8 mouse cellular contexts compared by ENCODE assay signal in genomic region chr3:79629416-79629730, GRCm38 (mm10). TPM values are rescaled to one million over a fixed set of nuclear protein-coding genes. Genes with fewer than 3 reads are reported as not detected.
DNase-seq lines count a peak whose midpoint lies in the region; ATAC-seq and TF ChIP-seq lines count a peak whose summit lies in the region.

TSS of gene Etfdh (minus strand) at chr3:79629500.

- H3K27me3 ChIP-seq in CH12.LX (replicated peaks), result no peaks in the 10 kb centered on the region
- no peaks in the 10 kb centered on the region for H3K27me3 ChIP-seq in embryonic facial prominence, embryonic 12.5 days
- H3K27me3 ChIP-seq in intestine, postnatal 0 days (replicated peaks; ENCODE audit: control insufficient read depth, insufficient read depth, low read length), result no peaks in the 10 kb centered on the region
- H3K27me3 ChIP-seq in small intestine, adult 2 months (ENCODE audit: control insufficient read depth, insufficient read depth, low read length), result no peaks in the 10 kb centered on the region

- H3K4me1 ChIP-seq in CH12.LX (ENCODE audit: control insufficient read depth in 1 of 2, insufficient read depth in 2 of 2), result peaks cover 0 to 5% of the 10 kb centered on the region in 2 experiments; a peak in 2 of 4 replicates
- no peaks in the 10 kb centered on the region for H3K4me1 ChIP-seq in bone marrow, adult 2 months (ENCODE audit: control insufficient read depth, insufficient read depth, low read length)
- H3K4me1 ChIP-seq in embryonic facial prominence, embryonic 12.5 days, result no peaks in the 10 kb centered on the region
- no peaks in the 10 kb centered on the region for H3K4me1 ChIP-seq in intestine, postnatal 0 days (replicated peaks; ENCODE audit: control insufficient read depth, insufficient read depth, low read length)
- H3K4me1 ChIP-seq in small intestine, adult 2 months (ENCODE audit: control insufficient read depth, insufficient read depth, insufficient read length, low read length), result peaks cover 3% of the 10 kb centered on the region

- ATAC-seq in embryonic facial prominence, embryonic 12.5 days (ENCODE audit: insufficient number of reproducible peaks, insufficient read depth, low FRiP score, low TSS enrichment), result peak; percentile 38
- ATAC-seq in intestine, postnatal 0 days, result peak; percentile 4; the same call in 1 of the 2 replicates

- in situ Hi-C loops in CH12.LX (cut with MboI; ENCODE audit: low pct_ligation_motif_present, low pct_unique_long_range_greater_than_20kb, low sequenced_read_pairs), result no loop called here

- no peak for TF ChIP-seq EP300 in CH12.LX (IDR thresholded peaks at IDR 0.05; ENCODE audit: low read length)

- H3K4me3 ChIP-seq in CH12.LX (replicated peaks in 1 of 3; ENCODE audit: low read depth in 2 of 3, low read length in 2 of 3, poor library complexity in 1 of 3), result peak within 1 kb of the TSS; percentile 61 to 96 (median 88)
- H3K4me3 ChIP-seq in bone marrow, adult 2 months (replicated peaks; ENCODE audit: control insufficient read depth, low read depth, low read length), result peak within 1 kb of the TSS; percentile 89
- H3K4me3 ChIP-seq in embryonic facial prominence, embryonic 12.5 days, result peak within 1 kb of the TSS; percentile 73
- H3K4me3 ChIP-seq in intestine, postnatal 0 days (ENCODE audit: low read depth, low read length), result peak within 1 kb of the TSS; percentile 70
- H3K4me3 ChIP-seq in small intestine, adult 2 months (ENCODE audit: low read depth, low read length), result peak within 1 kb of the TSS; percentile 76

- peak; percentile 58 for DNase-seq in CH12.LX (ENCODE audit: extremely low read depth)
- DNase-seq in heart, adult 11 months, result peak; percentile 98
- peak; percentile 97 for DNase-seq in left cerebral cortex, postnatal 4 days
- DNase-seq in mesoderm, embryonic 11.5 days (ENCODE audit: low read depth, low spot score), result peak; percentile 73

- peak within 1 kb of the TSS; percentile 72 for H3K4me2 ChIP-seq in CH12.LX (ENCODE audit: insufficient read depth, low read depth, poor library complexity, severe bottlenecking)
- H3K4me2 ChIP-seq in embryonic facial prominence, embryonic 12.5 days (replicated peaks), result peak within 1 kb of the TSS; percentile 87
- H3K4me2 ChIP-seq in intestine, postnatal 0 days (replicated peaks; ENCODE audit: low read depth), result peak within 1 kb of the TSS; percentile 71

- no peaks in the 10 kb centered on the region for H3K9me3 ChIP-seq in CH12.LX (replicated peaks; ENCODE audit: low read length)
- no peaks in the 10 kb centered on the region for H3K9me3 ChIP-seq in embryonic facial prominence, embryonic 12.5 days
- no peaks in the 10 kb centered on the region for H3K9me3 ChIP-seq in intestine, postnatal 0 days (ENCODE audit: control insufficient read depth)

- intact Hi-C loops in left cerebral cortex, postnatal 4 days (cut with DNase I), result no loop called here

- no peak for TF ChIP-seq RAD21 in CH12.LX (IDR thresholded peaks at IDR 0.05; ENCODE audit: low read depth, low read length)

- under 1% methylated on average over 11 of the region's 11 CpGs for WGBS in bone marrow, adult 2 months
- WGBS in embryonic facial prominence, embryonic 12.5 days, result 2% methylated on average over 11 of the region's 11 CpGs
- WGBS in intestine, postnatal 0 days, result 5% methylated on average over 11 of the region's 11 CpGs
- WGBS in small intestine, adult 2 months, result 0% methylated on average over 11 of the region's 11 CpGs

- peaks cover 5 to 22% of the 10 kb centered on the region in 2 experiments for H3K36me3 ChIP-seq in CH12.LX (replicated peaks in 1 of 2; ENCODE audit: control insufficient read depth in 1 of 2, insufficient read depth in 1 of 2, low read length in 1 of 2)
- H3K36me3 ChIP-seq in embryonic facial prominence, embryonic 12.5 days, result peaks cover 25% of the 10 kb centered on the region
- H3K36me3 ChIP-seq in intestine, postnatal 0 days (ENCODE audit: control insufficient read depth, insufficient read depth), result peaks cover 6% of the 10 kb centered on the region
- H3K36me3 ChIP-seq in small intestine, adult 2 months (ENCODE audit: control insufficient read depth, insufficient read depth, low read length), result no peaks in the 10 kb centered on the region

- dilution Hi-C loops in CH12.LX (cut with MboI; ENCODE audit: extremely low pct_ligation_motif_present, extremely low pct_unique_long_range_greater_than_20kb, low sequenced_read_pairs), result no loop called here

- H3K79me2 ChIP-seq in CH12.LX (replicated peaks; ENCODE audit: control insufficient read depth, extremely low read depth, insufficient read depth, poor library complexity, severe bottlenecking), result peaks cover 7% of the 10 kb centered on the region

- H3K9ac ChIP-seq in CH12.LX (ENCODE audit: insufficient read depth, low read depth), result peak within 1 kb of the TSS; percentile 73
- H3K9ac ChIP-seq in embryonic facial prominence, embryonic 12.5 days, result peak within 1 kb of the TSS; percentile 78
- peak within 1 kb of the TSS; percentile 66 for H3K9ac ChIP-seq in intestine, postnatal 0 days (ENCODE audit: low read depth, low read length)

- TF ChIP-seq POLR2A in CH12.LX (IDR thresholded peaks at IDR 0.05; ENCODE audit: low read depth, low read length), result no peak
- no peak for TF ChIP-seq POLR2A in bone marrow, adult 2 months (IDR thresholded peaks at IDR 0.05; ENCODE audit: borderline replicate concordance, control insufficient read depth, low read depth, low read length)
- TF ChIP-seq POLR2A in small intestine, adult 2 months (IDR thresholded peaks at IDR 0.05; ENCODE audit: low read depth, low read length), result no peak

- TF ChIP-seq CTCF in CH12.LX (conservative IDR thresholded peaks at IDR 0.05 in 1 of 2, IDR thresholded peaks at IDR 0.05 in 1 of 2; ENCODE audit: low read depth in 2 of 2, low read length in 2 of 2), result no peak
- no peak for TF ChIP-seq CTCF in bone marrow, adult 2 months (IDR thresholded peaks at IDR 0.05; ENCODE audit: control insufficient read depth, insufficient read depth, low read length)
- no peak for TF ChIP-seq CTCF in intestine, postnatal 0 days (IDR thresholded peaks at IDR 0.05; ENCODE audit: low read depth)
- no peak for TF ChIP-seq CTCF in small intestine, adult 2 months (IDR thresholded peaks at IDR 0.05; ENCODE audit: extremely low read depth, insufficient read length, insufficient replicate concordance, low read depth, low read length)

- H3K27ac ChIP-seq in CH12.LX (ENCODE audit: insufficient read depth, low read depth), result peak within 1 kb of the TSS; percentile 81
- H3K27ac ChIP-seq in bone marrow, adult 2 months (ENCODE audit: control insufficient read depth, insufficient read depth, low read depth, low read length, poor library complexity), result peak within 1 kb of the TSS; percentile 60
- H3K27ac ChIP-seq in embryonic facial prominence, embryonic 12.5 days, result peak within 1 kb of the TSS; percentile 76
- H3K27ac ChIP-seq in intestine, postnatal 0 days (ENCODE audit: low read depth, low read length), result peak within 1 kb of the TSS; percentile 92
- H3K27ac ChIP-seq in small intestine, adult 2 months (ENCODE audit: insufficient read depth, low read depth, low read length), result peak within 1 kb of the TSS; percentile 80

TF ChIP-seq in CH12.LX, 34 proteins besides CTCF, POLR2A, EP300 and RAD21:
- TF ChIP-seq ELF1 (IDR thresholded peaks at IDR 0.05; ENCODE audit: low read depth, low read length) (no peak), USF1 (IDR thresholded peaks at IDR 0.05; ENCODE audit: low read depth, low read length) (no peak), NRF1 (IDR thresholded peaks at IDR 0.05; ENCODE audit: low read depth, low read length) (no peak), SMC3 (IDR thresholded peaks at IDR 0.05; ENCODE audit: low read depth, low read length) (no peak), JUND (conservative IDR thresholded peaks at IDR 0.05; ENCODE audit: low read depth, low read length) (no peak)

RNA-seq across cellular contexts. Expression of gene Etfdh, which starts in this region (rescaled TPM):
- total RNA-seq in CH12.LX (2012; rRNA removed) (20.1 and 22.4 TPM in 2 replicates), CH12.LX (2014; rRNA removed) (30.0 and 32.1 TPM in 2 replicates)
- 22.0 and 22.6 TPM in 2 replicates for polyA plus RNA-seq in CH12.LX (2012; ENCODE audit: insufficient read length, low read depth)
- polyA plus RNA-seq in bone marrow, adult 2 months (2011; ENCODE audit: insufficient read depth, insufficient read length, low replicate concordance, missing spikeins), result 10.6 and 12.2 TPM in 2 replicates
- 51.0 and 56.7 TPM in 2 replicates for polyA plus RNA-seq in embryonic facial prominence, embryonic 12.5 days (2016; fragmentation: Nextera tagmentation; extraction: Ambion mirVana)
- polyA plus RNA-seq in intestine, postnatal 0 days (2015; fragmentation: Nextera tagmentation; extraction: Ambion mirVana), result 111 and 112 TPM in 2 replicates
- 10 to 100 TPM; 27.0 to 30.0 TPM for total RNA-seq in left cerebral cortex, postnatal 4 days (2021)
- 12.9 and 75.5 TPM in 2 replicates for polyA plus RNA-seq in small intestine, adult 2 months (2012; rRNA removed)

Comparison
In these comparisons a context has a peak if more than half of its experiments do, and no peak if none do; other contexts are left out.
1. Peak in every context shown above with its lines: DNase-seq, ATAC-seq, H3K4me3 ChIP-seq and H3K27ac ChIP-seq.